In the genomic region with DNA sequence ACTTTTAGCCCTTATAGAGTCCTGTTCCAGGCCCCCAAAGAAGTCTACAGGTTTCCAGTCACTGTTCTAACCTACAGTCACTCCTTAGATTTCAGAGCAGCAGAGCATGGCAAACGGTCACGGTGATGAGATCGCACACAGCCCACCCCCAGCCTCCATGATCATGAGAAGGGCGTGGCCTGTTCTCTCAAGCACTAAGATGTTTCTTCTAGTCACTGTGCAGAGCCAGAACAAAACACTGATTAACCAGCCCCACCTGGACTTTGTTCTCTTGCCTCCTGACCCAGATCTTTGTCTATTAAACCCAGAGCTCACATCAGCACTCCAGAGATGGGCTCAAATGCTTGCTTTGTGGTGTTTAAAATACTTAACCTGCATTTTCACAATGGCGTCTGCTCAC, we compare ENCODE assay signal across 16 mouse cellular contexts. TPM values are rescaled to one million over a fixed set of nuclear protein-coding genes. Genes with fewer than 3 reads are reported as not detected.
DNase-seq lines count a peak whose midpoint lies in the region; ATAC-seq lines count a peak whose summit lies in the region.
"Had no signal": no experiment of that assay in that cellular context is flagged by ENCODE, and none has a peak within 500 bp of the region (broad histone marks: within the 10 kb centered on the region; RNA-seq: fewer than 3 reads in every experiment).

No protein-coding gene starts in this region.

- no peak overlapping the region for H3K9ac ChIP-seq in intestine, embryonic 15.5 days
- no peak overlapping the region for H3K9ac ChIP-seq in kidney, embryonic 14.5 days (ENCODE audit: low read depth, low read length)
- H3K9ac ChIP-seq in hindbrain, embryonic 11.5 days (ENCODE audit: low read depth, low read length) = no peak overlapping the region
- H3K9ac ChIP-seq: forebrain, embryonic 12.5 days; heart, embryonic 13.5 days; limb, embryonic 15.5 days had no signal

- H3K4me1 ChIP-seq in intestine, embryonic 15.5 days (replicated peaks) = peaks cover 12% of the 10 kb centered on the region
- 0 out of 2 replicates have a peak, but pooled peaks cover 3% of the 10 kb centered on the region for H3K4me1 ChIP-seq in kidney, embryonic 14.5 days (ENCODE audit: control insufficient read depth, insufficient read depth, low read length)
- no peaks in the 10 kb centered on the region for H3K4me1 ChIP-seq in hindbrain, embryonic 11.5 days (replicated peaks; ENCODE audit: control insufficient read depth, insufficient read depth, low read length)
- H3K4me1 ChIP-seq: forebrain, embryonic 12.5 days had no signal

- H3K9me3 ChIP-seq in intestine, embryonic 15.5 days = no peaks in the 10 kb centered on the region
- H3K9me3 ChIP-seq in kidney, embryonic 14.5 days (ENCODE audit: control insufficient read depth, low read length) = no peaks in the 10 kb centered on the region
- H3K9me3 ChIP-seq in hindbrain, embryonic 11.5 days (ENCODE audit: control insufficient read depth, low read length) = no peaks in the 10 kb centered on the region
- H3K9me3 ChIP-seq: forebrain, embryonic 12.5 days; heart, embryonic 13.5 days; limb, embryonic 15.5 days had no signal

- peak overlapping the region; percentile 42; the same call in 1 of the 2 replicates for H3K27ac ChIP-seq in intestine, embryonic 15.5 days
- peak overlapping the region; percentile 30 for H3K27ac ChIP-seq in kidney, embryonic 14.5 days (ENCODE audit: low read depth, low read length)
- no peak overlapping the region for H3K27ac ChIP-seq in hindbrain, embryonic 11.5 days (ENCODE audit: low read depth, low read length)
- H3K27ac ChIP-seq: forebrain, embryonic 12.5 days; limb, embryonic 15.5 days had no signal

- no peaks in the 10 kb centered on the region for H3K36me3 ChIP-seq in intestine, embryonic 15.5 days
- H3K36me3 ChIP-seq in kidney, embryonic 14.5 days (ENCODE audit: control insufficient read depth, insufficient read depth, low read length) = no peaks in the 10 kb centered on the region
- H3K36me3 ChIP-seq in hindbrain, embryonic 11.5 days (ENCODE audit: control insufficient read depth, insufficient read depth, low read length) = no peaks in the 10 kb centered on the region
- H3K36me3 ChIP-seq: forebrain, embryonic 12.5 days; G1E; limb, embryonic 15.5 days had no signal

- no peaks in the 10 kb centered on the region for H3K27me3 ChIP-seq in intestine, embryonic 15.5 days (replicated peaks)
- H3K27me3 ChIP-seq in kidney, embryonic 14.5 days (ENCODE audit: control insufficient read depth, insufficient read depth, low read length) = no peaks in the 10 kb centered on the region
- no peaks in the 10 kb centered on the region for H3K27me3 ChIP-seq in hindbrain, embryonic 11.5 days (ENCODE audit: control insufficient read depth, insufficient read depth, low read length)
- H3K27me3 ChIP-seq: heart, embryonic 13.5 days; limb, embryonic 15.5 days had no signal

- peak; percentile 28 for DNase-seq in ZHBTc4 (ENCODE audit: low read depth, low spot score)
- DNase-seq in kidney, postnatal 4 days = peak; percentile 61 to 82
- no peak for DNase-seq in thymus, postnatal 14 days
- no peak for DNase-seq in hindbrain, embryonic 11.5 days (ENCODE audit: low spot score)
- DNase-seq in layer of hippocampus, adult 11-12 months (ENCODE audit: low spot score) = no peak
- DNase-seq: cerebellum, postnatal 25 days; right cerebral cortex, adult 18-20 months; thymus, postnatal 36 days had no signal

- peak; percentile 71 for ATAC-seq in intestine, embryonic 15.5 days
- peak; percentile 72 for ATAC-seq in kidney, embryonic 14.5 days (ENCODE audit: low FRiP score, low TSS enrichment)
- ATAC-seq in hindbrain, embryonic 11.5 days (ENCODE audit: low FRiP score) = no peak
- ATAC-seq: CD4-positive, CD25-positive, alpha-beta regulatory T cell, adult 4 months; midbrain, embryonic 16.5 days had no signal

- WGBS in intestine, embryonic 15.5 days = 79% methylated on average over 5 of the region's 5 CpGs
- WGBS in kidney, embryonic 14.5 days = 54% methylated on average over 5 of the region's 5 CpGs
- WGBS in hindbrain, embryonic 11.5 days = 92% methylated on average over 5 of the region's 5 CpGs

- H3K4me3 ChIP-seq in intestine, embryonic 15.5 days (replicated peaks) = no peak overlapping the region
- no peak overlapping the region for H3K4me3 ChIP-seq in kidney, embryonic 14.5 days (ENCODE audit: low read length)
- no peak overlapping the region for H3K4me3 ChIP-seq in hindbrain, embryonic 11.5 days (ENCODE audit: low read depth, low read length)
- H3K4me3 ChIP-seq: forebrain, embryonic 12.5 days; heart, embryonic 13.5 days; limb, embryonic 15.5 days had no signal

- no peak overlapping the region for H3K4me2 ChIP-seq in intestine, embryonic 15.5 days (replicated peaks)
- no peak overlapping the region for H3K4me2 ChIP-seq in kidney, embryonic 14.5 days (replicated peaks; ENCODE audit: low read depth, low read length)
- H3K4me2 ChIP-seq in hindbrain, embryonic 11.5 days (replicated peaks; ENCODE audit: low read depth, low read length) = no peak overlapping the region
- H3K4me2 ChIP-seq: forebrain, embryonic 12.5 days; heart, embryonic 13.5 days; limb, embryonic 15.5 days had no signal

RNA-seq across cellular contexts. Expression of a gene that starts 53.3 kb away (rescaled TPM):
- polyA plus RNA-seq in intestine, embryonic 15.5 days (2015; fragmentation: Nextera tagmentation; extraction: Ambion mirVana) = 79.8 and 90.0 TPM in 2 replicates
- 53.4 and 92.8 TPM in 2 replicates for polyA plus RNA-seq in kidney, embryonic 14.5 days (2014; fragmentation: Nextera tagmentation; extraction: Ambion mirVana)
- polyA plus RNA-seq in hindbrain, embryonic 11.5 days (2014; fragmentation: Nextera tagmentation; extraction: Ambion mirVana) = 47.2 TPM in 2 replicates
- polyA plus RNA-seq: CD4-positive, CD25-positive, alpha-beta regulatory T cell, adult 4 months; G1E had no signal

Comparison
In these comparisons a context has a peak if more than half of its experiments do, and no peak if none do; other contexts are left out.
1. DNase-seq: peak in ZHBTc4 (single experiment) and kidney, postnatal 4 days (2 of 2); none in thymus, postnatal 14 days (single experiment), hindbrain, embryonic 11.5 days (single experiment) and layer of hippocampus, adult 11-12 months (single experiment).